Mouse (Mus musculus) bone marrow, adult 2 months (tissue): Measurements from ENCODE around the gene March1.

Experiments
- CTCF ChIP-seq: fragments of 200-500 bp; IDR thresholded peaks from 2 replicates; pipeline ENCODE4 v1.5.1; 2011; ENCODE audit warnings: low read length, control low read depth; ENCODE audit not compliant: control insufficient read depth, insufficient read depth
- POLR2A ChIP-seq: fragments of 200-500 bp; IDR thresholded peaks from 2 replicates; pipeline ENCODE4 v1.6.1; 2011; ENCODE audit warnings: low read depth, mild to moderate bottlenecking, control low read depth, low read length, borderline replicate concordance; ENCODE audit not compliant: control insufficient read depth

DNA sequence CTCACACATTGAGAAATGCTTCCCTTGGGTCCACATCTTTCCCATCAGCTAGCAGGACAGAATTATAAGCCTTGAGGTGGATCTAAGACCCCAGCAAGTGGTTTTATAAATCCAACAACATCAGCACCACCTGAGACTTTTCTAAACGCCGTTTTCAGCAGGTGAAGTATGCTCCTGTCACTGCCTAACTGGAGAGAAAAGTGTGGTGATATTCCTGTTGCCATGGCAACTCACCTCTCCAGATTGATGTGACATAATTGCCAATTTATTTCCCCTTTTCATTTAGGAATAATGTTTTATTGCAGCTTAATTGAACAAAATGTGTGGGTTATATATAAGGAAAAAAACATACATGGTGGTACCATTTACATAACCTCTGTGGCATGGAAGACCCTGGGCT is 565.8 kb downstream of the March1 start:
- TF ChIP-seq POLR2A (no peak), CTCF (no peak)
